Mouse (Mus musculus): ENCODE measurements around the gene Crtac1. TPM values are rescaled to one million over a fixed set of nuclear protein-coding genes. Genes with fewer than 3 reads are reported as not detected.

The Crtac1 gene
- total RNA-seq, 2 experiments from 2014 or later: 1.2 TPM; not detected in 1

- ATAC-seq (ENCODE audit: poor library complexity, severe bottlenecking): no peak
These were observed 184.1 kb downstream of the Crtac1 start, which contains the start of gene Golga7b for GRCm38 (mm10) chr19:42247519-42247918. Golga7b (plus strand) TSS chr19:42247574.

GRCm38 (mm10) chr19:42246626-42247025 is 185.0 kb downstream of the Crtac1 start:
- ATAC-seq (ENCODE audit: poor library complexity, severe bottlenecking): no peak

GRCm38 (mm10) chr19:42243401-42243800 is 188.2 kb downstream of the Crtac1 start:
- no peak for ATAC-seq (ENCODE audit: poor library complexity, severe bottlenecking)

GRCm38 (mm10) chr19:42240881-42241280 is 190.7 kb downstream of the Crtac1 start:
- no peak for ATAC-seq (ENCODE audit: poor library complexity, severe bottlenecking)

GRCm38 (mm10) chr19:42238341-42238715 is 193.3 kb downstream of the Crtac1 start:
- no peak for ATAC-seq (ENCODE audit: poor library complexity, severe bottlenecking)

- no peak for ATAC-seq (ENCODE audit: poor library complexity, severe bottlenecking)
These were observed 193.8 kb downstream of the Crtac1 start for GRCm38 (mm10) chr19:42237602-42238340.

Other genes with a start within 250 kb of the Crtac1 start
- not detected in 2 replicates for gene Sfrp5, start 229.5 kb downstream of the Crtac1 start, total RNA-seq (2015)
- gene Sfrp5, start 229.5 kb downstream of the Crtac1 start, total RNA-seq (2017): not detected in 2 replicates
- not detected in 2 replicates for gene Golga7b, start 184.2 kb downstream of the Crtac1 start, total RNA-seq (2015)
- not detected in 2 replicates for gene Golga7b, start 184.2 kb downstream of the Crtac1 start, total RNA-seq (2017)
- gene R3hcc1l, start 87.0 kb upstream of the Crtac1 start, total RNA-seq (2015): 30.8 and 38.5 TPM in 2 replicates
- gene R3hcc1l, start 87.0 kb upstream of the Crtac1 start, total RNA-seq (2017): 40.5 and 49.2 TPM in 2 replicates
- gene Loxl4, start 181.0 kb upstream of the Crtac1 start, total RNA-seq (2015): not detected in 2 replicates
- not detected in 2 replicates for gene Loxl4, start 181.0 kb upstream of the Crtac1 start, total RNA-seq (2017)

Data from megakaryocyte, adult 5-6 weeks (primary cell).